Mouse (Mus musculus): ENCODE measurements around the gene 1700023F06Rik.

GRCm38 (mm10) chr11:103223444-103223843 lies 15.1 kb upstream of the 1700023F06Rik start:
- TF ChIP-seq CTCF (IDR thresholded peaks at IDR 0.05) (no peak), EP300 (IDR thresholded peaks at IDR 0.05) (no peak)

Measured in lung, postnatal 0 days (tissue).